Mouse (Mus musculus) lung, postnatal 4 days (tissue): ENCODE measurements at regions not wholly inside any gene's neighbourhood (a gene's known extent, or its start where the extent isn't known, plus 50 kb on each side); places are given as distances from the start of the nearest gene placed in this dataset.

Source experiments
- DNase-seq, 2 experiments: peaks; one replicate each; pipeline ENCODE4 v3.0.0; 2021

DNA sequence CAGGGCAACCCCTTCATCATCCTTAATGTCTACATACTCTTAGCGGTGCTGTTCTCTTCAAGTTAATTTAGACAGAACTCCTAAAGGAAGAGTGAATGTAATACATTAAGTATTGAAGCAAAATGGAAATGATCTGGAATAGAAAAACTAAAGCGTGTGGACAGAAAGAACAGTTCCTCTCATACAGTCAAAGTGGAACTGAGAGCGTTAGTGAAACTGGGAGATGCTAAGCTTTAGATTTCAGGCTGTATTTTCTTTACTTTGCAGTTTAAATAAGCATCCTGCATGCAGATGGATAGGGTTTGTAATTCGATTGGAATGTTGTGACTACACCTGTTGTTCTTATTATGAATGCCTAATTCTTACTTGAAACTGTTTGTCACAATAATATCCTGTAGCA, 286.5 kb upstream of the Pitrm1 start:
- DNase-seq, result no peak

DNA sequence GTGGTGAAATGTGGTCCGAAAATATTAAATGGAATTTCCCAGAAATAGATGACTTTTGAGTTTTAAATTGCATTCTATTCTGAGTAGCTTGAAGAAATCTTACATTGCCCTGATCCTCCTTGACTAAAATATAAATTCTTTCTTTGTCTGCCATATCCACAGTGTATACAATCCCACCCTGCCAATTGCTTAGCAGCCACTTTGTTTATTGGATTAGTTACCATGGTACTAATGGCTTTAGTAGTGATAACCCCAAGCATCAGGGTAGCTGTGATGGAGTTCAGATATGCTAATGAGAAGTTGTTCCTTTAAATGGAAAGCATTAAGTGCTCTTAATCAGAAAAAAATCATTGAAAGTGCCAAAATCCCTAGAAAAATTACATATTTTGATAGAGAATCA, 277.4 kb upstream of the Pitrm1 start:
- DNase-seq, result no peak

DNA sequence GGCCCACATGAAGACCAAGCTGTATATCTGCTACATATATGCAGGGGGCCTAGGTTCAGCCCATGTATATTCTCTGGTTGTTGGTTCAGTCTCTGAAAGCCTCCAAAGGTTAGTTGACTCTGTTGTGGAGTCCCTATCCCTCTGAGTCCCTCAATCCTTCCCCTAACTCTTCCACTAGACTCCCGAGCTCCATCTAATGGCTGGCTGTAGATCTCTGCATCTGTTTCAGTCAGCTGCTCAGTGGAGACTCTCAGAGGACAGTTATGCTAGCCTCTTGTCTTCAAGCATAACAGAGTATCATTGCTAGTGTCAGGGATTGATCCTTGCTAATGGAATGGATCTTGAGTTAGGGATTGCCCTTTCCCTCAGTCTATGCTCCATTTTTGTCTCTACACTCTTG, 275.0 kb upstream of the Pitrm1 start:
- no peak for DNase-seq

DNA sequence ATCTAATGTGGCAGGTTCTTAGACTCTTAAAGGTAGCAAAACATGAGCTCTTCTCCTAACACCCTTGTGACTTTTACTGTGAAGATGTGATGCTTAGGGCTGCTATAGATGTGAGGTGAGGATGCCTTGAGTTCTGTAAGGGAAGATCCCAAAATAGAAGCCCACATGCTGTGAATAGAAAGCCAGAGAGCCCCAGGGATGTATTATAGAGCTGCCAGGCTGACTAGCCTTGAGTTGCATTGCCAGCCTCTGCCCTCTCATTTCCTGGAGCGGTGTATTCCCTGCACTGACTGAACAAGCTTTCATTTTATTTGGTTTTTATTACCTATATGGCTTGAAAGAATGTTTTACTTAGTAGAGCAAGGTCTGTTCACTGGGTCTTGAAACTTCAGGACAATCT, 267.9 kb upstream of the Pitrm1 start:
- DNase-seq, result no peak

DNA sequence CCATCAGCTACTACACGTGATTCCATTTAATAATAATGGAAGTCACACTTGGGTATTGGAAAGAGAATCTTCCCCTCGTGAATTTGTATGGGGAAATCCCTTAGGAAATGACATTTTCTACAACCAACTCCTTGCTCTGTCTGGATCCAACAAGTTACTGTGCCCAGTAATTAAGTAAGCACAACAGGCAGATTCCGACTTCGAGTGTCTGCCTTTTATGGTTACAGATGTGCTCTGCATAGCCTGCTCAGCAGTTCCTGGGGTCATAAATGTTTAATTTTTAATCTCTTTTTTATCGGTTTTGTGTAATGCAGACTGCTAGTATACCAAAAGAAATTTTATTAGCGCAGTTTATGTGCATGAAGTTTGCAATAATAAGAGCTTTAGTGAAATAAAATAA, 259.8 kb upstream of the Pitrm1 start:
- DNase-seq, result no peak

DNA sequence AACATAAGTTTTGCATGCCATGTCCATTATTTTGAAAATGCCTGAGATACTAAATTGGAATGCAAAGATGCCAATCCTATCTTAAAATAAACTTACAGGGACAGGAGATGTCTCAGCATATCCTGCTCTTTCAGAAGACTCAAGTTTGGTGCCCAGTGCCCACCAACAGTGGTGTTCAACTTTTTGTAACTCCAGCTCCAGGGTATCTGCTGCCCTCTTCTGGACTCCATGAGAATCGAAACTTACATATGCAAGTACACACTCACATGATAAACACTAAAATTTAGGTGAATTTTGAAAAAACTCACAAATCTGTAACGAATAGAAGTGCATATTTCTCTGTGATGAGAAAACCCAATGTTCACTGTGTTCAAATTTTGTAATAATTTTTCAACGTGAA, 255.9 kb upstream of the Pitrm1 start:
- no peak for DNase-seq

DNA sequence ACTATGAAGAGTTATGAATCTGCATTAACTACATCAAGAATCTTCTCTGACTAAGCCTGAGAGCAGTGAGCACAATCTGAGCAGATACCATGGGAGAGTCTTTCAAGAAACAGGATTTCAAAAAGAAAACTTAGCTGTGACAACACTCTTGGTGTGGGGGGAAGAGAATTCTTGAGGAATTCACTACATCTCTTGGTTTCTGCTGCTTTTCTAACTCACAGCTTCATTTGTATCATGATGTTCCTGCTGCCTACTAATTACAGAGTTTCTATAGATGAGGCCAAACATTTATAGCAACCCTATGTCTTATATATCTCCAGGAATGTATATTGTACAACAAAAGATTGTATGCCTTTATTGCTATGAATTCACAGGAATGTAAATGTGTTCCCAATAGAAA, 242.2 kb upstream of the Pitrm1 start:
- DNase-seq, result no peak

DNA sequence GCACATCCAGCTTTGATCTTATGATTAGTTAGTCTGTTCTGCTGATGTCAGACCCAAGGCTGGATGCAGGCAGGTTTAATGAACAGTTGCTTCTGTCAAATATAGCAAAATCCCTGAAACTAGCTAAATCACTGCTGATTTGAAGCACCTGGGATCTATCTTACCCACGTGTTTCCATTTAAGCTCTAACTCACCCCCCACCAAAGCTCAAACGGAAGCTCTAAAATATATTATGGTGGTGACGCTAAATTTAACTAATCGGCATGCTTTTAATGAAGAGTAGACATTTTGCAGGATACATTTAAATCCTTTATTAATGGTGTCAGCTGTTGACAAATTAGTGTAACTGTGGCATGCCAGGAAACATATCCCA, 241.3 kb upstream of the Pitrm1 start:
- DNase-seq, result no peak

DNA sequence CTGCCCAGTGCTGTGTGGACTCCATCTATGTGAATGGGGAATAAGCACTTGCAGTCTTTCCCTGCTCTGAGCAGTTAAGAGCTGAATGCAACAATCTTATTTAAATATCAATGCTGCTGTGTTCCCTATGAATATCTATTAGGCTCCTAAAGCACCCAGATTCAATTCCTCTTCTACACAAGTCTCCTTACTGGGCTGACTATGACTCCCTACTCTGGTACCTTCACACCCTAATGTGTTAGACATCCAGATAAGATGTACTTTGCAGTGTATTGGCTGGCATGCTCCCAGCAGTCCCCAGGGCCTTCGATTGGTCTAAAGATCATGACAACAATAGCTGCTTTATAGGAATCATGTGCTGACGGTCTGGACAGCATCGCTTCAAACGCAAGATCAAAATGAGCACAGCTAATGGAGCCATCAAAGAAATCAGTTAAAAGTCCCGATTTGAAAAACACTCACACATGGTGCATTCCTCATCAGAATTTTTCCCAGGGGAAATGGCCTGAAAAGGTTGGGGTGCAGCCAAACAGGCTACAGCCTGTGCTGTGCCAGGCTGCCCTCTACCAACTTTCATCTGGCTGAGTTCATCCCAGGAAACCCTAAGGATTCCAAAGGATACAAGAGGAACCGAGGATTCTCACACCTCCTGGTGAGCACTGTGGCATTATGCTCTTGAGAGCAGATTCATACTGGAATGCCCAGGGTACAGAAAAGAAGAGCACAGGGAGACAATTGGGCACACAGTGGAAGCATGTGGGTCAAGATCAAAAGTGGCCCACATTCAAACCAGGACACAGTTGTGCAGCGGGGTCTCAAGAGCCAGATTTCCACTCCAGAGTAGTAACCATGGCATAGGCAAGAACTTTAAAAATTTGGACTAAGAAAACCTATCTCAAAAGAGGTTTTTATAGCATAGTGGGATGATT, 240.7 kb upstream of the Pitrm1 start:
- no peak for DNase-seq

DNA sequence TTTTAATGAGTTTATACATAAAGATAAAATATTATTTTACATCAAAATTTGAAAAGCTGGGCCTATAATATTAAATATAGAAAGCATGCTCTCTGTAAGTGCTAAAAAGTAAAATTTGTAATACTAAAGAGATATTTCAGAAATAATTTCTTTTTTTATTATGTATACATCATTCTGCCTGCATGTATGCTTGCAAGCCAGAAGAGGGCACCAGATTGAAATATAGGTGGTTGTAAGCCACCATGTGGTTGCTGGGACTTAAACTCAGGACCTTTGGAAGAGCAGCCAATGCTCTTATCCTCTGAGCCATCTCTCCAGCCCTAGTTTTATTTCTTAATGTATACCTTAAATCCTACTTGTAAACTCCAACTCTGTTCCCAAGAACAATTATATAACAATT, 231.7 kb upstream of the Pitrm1 start:
- no peak for DNase-seq

DNA sequence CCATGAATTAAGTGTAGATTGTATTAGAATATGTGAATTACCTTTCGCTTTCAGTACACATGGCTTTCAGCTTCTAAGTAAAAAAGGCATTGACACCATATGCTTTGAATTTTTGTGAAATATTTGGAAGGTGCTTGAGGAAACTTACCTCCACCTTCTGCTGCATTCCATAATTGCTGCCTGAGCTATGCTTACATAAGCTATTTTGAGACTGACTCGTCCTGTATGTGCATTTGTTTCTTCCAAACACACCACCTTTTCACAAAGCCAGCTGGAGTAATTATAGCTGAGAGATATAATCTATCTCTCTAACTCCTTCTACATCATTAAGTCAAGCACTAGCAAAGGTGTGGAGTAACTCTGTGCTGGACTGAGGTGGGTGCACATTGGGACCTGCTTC, 224.0 kb upstream of the Pitrm1 start:
- DNase-seq, result no peak

DNA sequence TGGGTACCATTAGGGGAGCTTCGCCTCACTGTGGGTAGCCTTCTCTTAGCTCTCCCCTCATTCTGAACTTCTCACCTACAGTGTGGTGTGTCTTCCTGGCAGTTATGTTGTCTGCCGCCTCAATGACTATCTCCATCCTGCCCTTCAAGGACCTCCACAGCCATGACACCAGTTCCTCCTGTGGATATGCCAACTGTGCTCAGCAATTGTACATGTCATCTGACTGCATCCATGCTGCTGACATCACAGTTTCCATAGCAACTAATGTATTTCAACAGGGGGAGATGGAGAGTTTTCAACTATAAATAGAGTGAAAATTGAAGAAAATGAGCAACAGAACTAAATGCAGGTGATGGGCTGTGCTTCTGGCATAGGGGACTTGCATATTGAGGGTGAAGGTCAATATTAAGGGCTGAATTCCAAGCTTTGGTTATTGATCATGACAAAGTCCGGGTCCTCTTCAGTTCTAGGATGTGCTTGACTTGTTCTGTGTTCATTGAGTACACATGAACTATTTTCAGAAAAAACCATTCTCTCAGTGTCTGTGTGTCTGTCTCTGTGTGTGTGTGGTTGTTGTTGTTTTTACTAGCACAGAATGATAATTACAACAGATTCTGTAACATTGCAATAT, 217.5 kb upstream of the Pitrm1 start:
- no peak for DNase-seq

DNA sequence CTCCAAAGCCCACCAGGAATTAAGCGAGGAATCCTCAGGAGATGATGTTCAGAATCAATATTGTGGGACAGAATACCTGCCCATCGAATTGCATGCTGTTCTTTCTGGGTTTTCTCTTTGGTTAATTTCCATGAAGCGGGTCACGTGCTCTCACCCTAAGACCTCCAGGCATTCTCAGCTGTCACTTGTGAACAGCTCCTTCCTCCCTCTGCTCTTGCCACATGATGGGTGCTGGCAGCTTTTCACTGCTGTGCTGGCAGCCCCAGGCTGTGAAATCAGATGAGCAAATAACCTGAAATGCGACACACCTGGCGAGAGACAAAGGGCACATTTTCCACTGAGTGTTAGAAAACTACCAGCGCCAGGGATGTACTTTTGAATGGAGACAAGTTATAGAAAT, 207.8 kb upstream of the Pitrm1 start:
- no peak for DNase-seq

DNA sequence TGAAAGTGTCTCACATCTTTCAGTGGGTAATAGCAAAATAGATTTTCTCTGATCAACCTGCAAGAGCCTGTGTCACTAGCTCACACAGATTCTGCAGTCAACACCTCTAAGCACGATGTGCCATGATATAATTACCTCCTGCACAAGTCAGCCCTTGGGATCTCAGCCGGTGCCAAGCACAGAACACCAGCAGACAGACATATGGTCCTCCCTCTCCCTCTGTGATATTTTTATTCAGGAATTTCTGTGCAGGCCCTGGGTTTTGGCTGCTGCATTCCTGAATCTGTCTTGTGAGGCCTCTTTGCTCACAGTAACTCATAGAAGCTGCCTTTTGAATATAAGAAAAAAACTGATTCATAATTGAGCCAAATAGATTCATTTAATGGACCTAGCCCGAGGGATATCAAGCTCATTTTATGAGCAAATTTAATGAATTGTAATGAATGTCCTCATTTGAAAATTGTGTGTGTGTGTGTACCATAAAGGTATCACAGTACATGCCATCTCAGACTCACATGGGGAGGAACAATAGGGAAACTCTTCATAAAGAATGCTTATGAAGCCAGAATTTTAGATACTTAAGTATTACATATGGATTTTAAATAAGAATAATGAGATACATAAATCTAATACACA, 206.7 kb upstream of the Pitrm1 start:
- no peak for DNase-seq

DNA sequence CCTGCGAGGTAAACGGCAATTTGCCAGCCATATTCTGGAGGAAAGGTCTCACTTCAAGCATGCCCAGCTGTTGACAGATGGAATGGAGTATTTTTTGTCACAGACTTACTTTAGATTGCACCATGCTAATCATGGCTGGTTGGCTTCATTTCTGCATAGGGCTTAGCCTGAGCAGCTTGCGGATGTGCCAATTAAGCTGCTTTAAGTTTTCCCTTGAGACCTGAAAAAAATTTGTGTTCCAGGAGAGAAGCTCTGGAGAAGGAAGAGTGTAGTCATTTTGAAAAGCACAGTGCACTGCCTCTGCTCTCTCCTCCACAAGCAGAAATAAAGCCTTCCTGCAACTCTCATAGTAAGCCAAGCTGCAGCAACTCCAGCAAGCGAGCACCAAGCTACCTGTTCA, 182.8 kb upstream of the Pitrm1 start:
- no peak for DNase-seq

DNA sequence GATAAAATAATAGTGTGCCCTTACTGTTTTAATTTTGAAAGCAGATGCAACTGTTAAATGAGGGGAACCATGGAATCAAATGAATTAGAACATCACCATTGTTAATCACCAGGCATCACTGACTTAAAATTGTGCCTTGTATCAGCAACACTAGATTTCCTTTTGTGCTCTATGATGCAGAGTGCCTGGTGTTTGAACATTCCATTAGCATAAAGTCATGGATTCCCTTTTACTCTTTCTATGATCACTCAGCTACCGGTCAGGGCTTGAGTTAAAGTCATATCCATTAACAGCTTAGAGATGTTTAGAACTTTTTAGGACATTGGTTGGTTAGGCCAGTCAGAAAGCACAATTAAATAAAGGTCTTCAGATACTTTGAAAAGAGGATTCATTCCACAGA, 180.3 kb upstream of the Pitrm1 start:
- no peak for DNase-seq

DNA sequence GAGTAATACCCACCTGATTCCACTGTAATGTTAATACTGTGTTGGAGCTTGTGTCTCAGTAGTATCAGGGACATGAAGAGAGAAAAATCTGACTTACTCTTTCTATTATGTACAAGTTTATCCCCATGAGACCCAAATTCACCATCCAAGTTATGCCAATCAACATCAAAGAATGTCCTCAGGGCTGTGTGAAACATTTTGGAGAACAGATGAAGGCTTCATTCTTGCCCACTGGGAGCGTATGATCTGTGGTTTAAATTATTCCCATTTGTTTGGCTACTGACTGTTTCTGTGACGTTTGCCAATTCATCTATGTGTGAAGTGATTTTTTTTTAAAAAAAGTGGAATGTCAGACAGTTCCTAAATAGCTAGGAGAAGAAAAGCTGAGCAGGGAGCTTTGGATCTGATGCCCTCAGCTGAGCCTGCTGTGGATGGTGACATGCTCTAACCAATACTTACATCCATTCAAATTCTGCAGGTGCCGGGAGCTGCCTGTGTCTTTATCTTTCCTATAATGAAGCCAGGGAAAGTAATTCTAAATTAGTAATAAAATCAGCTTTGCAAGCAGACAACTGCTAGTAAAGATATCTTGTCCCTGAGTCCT, 173.3 kb upstream of the Pitrm1 start:
- DNase-seq, result no peak

DNA sequence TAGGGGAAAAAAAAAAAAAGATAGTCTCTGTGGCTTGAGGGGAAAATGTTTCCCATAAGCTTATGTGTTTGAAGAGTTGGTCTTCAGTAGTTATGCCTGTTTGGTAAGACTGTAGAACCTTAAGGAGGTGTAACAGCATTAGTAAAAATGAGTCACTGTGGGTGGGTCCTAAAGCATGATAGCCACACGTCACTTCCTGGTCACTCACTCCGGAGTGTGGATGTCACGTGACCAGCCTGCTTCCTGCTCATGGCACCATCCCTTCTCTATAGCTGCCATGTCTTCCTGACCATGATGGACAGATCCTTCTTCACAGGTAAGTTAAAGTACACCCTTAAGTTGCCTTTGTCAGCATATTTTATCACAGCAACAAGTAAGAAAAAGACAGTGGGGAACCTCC, 170.0 kb upstream of the Pitrm1 start:
- no peak for DNase-seq

DNA sequence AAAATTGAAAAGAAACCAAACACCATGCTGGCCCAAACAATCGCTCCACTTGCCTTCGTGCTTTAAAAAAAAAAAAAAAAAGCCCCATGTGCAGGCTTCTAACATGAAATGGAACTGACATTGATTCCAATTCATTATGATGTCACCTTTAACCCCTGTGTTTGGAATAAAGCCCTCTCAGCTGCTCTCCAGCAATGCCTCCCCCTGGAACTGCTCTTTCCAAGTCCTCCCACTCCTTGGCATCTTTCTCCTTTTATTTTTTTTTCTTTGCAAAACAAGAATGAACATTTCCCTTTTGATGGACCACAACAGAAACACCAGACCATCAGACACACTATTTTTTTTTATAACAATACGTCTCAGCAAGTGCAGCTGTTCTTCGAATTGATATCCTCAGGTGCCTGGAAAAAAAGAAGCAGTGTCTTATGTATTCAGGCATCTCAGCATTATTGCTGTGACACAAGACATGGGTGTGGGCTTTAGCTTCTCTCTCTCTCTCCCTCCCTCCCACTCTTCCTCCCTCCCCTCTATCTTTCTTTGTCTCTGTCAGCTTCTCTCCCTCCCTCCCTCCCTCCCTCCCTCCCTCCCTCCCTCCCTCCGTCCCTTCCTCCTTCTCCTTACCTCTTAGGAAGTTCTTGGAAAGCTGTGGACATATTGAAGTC, 152.3 kb upstream of the Pitrm1 start:
- no peak for DNase-seq

DNA sequence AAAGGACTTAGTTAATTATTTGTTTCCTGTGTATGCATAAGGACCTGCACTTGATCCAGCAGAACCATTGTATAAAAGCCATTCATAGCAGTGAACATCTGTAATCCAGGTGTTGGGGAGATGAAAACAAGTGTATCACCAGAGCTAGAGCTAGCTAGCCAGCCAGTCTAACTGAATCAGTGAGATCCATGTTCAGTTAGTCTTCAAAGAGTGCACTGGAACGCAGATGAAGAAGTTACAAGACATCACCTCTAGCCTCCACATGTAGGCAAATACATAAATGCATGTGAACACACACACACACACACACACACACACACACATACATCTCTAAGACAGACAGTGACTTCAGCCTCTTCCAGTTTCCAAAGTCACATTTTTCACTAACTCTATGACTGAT, 150.3 kb upstream of the Pitrm1 start:
- no peak for DNase-seq

DNA sequence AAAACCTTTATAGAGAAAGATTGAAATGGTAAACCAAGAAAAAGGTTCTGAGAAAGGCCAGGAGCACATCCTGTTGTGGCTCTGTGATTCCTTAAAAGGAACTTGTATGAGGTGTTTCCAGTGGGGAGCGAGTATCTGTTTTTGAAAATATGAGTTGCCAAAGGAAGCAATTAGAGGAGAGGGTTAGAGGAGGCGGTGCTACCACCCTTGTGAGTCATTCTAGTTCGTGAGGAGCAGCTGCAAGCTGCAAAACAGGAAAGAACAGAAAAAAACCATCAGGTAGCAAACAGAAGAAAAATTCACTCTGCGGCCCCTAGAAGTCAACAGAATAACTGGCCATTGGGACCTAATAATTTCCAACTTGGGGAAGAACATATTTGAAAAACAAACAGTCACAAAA, 116.1 kb upstream of the Pitrm1 start:
- no peak for DNase-seq

DNA sequence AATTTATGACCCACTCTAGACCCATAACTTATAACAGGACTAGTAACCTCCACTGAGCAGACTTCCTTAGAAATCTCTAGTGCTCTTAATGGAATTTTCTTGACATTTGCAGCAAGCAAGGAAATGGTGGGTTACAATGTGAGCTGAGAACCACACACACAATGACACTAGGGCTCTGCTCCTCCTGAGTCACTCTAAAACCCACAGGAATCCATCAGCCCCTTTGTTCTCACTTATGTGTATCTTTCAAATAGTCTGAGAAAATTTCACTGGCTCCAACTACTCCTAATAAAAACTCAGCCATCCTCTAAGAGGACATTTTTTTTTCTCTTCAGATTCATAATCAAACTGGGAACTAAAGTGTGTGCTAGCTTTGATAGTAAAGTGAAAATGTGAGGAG, 101.0 kb upstream of the Pitrm1 start:
- DNase-seq, result no peak

DNA sequence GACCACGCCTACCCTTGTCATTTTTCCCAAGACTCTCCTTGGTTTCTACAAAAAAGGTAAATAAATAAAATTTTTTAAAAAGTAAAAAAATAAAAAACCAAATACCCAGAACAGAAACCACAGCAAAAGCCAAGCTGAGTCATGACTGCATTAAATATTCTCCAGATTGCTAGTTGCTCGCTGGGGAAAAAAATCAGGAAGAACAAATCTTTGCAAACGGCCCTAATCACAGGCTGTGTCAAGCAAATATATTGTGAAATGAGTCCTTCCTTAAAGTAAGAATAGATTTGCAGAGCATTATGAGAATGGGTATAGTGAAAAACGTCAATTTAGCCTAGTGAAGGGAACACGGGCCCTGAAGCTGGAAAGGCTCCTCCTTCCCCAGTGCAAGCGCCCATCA, 86.6 kb upstream of the Pitrm1 start:
- DNase-seq, result no peak
